Mouse (Mus musculus): ENCODE results near the gene Mob1a.

DNA sequence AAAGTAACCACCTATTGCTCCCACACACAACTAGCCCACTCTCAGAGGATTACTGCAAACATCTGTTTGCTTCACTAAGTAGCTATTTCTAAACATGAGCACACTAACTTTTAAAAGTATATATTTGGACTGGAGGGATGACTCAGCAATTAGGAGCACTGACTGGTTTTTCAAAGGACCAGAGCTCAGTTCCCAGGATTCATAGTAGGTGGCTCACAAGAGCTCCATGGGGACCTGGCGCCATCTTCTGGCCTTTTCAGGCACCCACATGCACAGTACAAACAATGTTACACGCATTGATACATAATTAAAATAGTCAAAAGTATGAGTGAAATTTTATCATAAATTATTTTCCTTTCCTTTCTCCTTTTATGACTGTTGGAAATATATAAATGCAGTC, 46.9 kb upstream of the Mob1a start:
- TF ChIP-seq MAFK (IDR thresholded peaks at IDR 0.05; ENCODE audit: insufficient read depth, low read depth, low read length) = peak; percentile 95
- no peak for TF ChIP-seq HCFC1 (IDR thresholded peaks at IDR 0.05; ENCODE audit: borderline replicate concordance, insufficient read depth, low read length)
- TF ChIP-seq ZC3H11A (IDR thresholded peaks at IDR 0.05; ENCODE audit: borderline replicate concordance, low read depth, low read length) = peak; percentile 63; the same call in 1 of the 2 replicates

Data from ES-E14 (cell line).